Mouse (Mus musculus): ENCODE data around the gene Matn3.

GRCm38 (mm10) chr12:8916378-8916777, 31.4 kb upstream of the Matn3 start:
- TF ChIP-seq CTCF (IDR thresholded peaks at IDR 0.05; ENCODE audit: borderline replicate concordance, control insufficient read depth, extremely low read depth, insufficient read depth, low read length, poor library complexity), result no peak
- TF ChIP-seq POLR2A (IDR thresholded peaks at IDR 0.05; ENCODE audit: control insufficient read depth, extremely low read depth, insufficient read depth, low read length, poor library complexity), result no peak

Measured in thymus, adult 2 months (tissue).